Mouse (Mus musculus): ENCODE data around the gene Oxsm. TPM values are rescaled to one million over a fixed set of nuclear protein-coding genes. Genes with fewer than 3 reads are reported as not detected.

The Oxsm gene
- polyA plus RNA-seq, 1 experiment from 2014 or later: 2.1 TPM

GRCm38 (mm10) chr14:16194125-16194524 is 55.5 kb downstream of the Oxsm start:
- Histone ChIP-seq H3K9me3 (ENCODE audit: control insufficient read depth, low read length) (no peaks in the 10 kb centered on the region), H3K27me3 (replicated peaks; ENCODE audit: control insufficient read depth, insufficient read depth, low read length) (no peaks in the 10 kb centered on the region), H3K4me2 (ENCODE audit: low read length) (no peak overlapping the region), H3K36me3 (ENCODE audit: control insufficient read depth, insufficient read depth, low read length) (no peaks in the 10 kb centered on the region), H3K4me1 (replicated peaks; ENCODE audit: control insufficient read depth, insufficient read depth, low read length) (no peaks in the 10 kb centered on the region), H3K4me3 (ENCODE audit: low read depth, low read length) (no peak overlapping the region), H3K9ac (ENCODE audit: low read length) (no peak overlapping the region), H3K27ac (ENCODE audit: low read depth) (no peak overlapping the region)
- DNase-seq (ENCODE audit: low spot score) (no peak), ATAC-seq (replicated peaks; ENCODE audit: low FRiP score, low TSS enrichment, low read depth) (no peak)
- 82% methylated on average over 1 of the region's 1 CpGs for whole genome bisulfite sequencing

- H3K9me3 ChIP-seq (ENCODE audit: control insufficient read depth, low read length): no peaks in the 10 kb centered on the region
- H3K36me3 ChIP-seq (ENCODE audit: control insufficient read depth, insufficient read depth, low read length): no peaks in the 10 kb centered on the region
- H3K4me3 ChIP-seq (ENCODE audit: low read depth, low read length): no peak overlapping the region
- DNase-seq (ENCODE audit: low spot score) (no peak), ATAC-seq (replicated peaks; ENCODE audit: low FRiP score, low TSS enrichment, low read depth) (peak; percentile 62; the same call in 1 of the 2 replicates)
- WGBS: 61% methylated on average over 1 of the region's 1 CpGs
- no peaks in the 10 kb centered on the region for H3K27me3 ChIP-seq (replicated peaks; ENCODE audit: control insufficient read depth, insufficient read depth, low read length)
- H3K27ac ChIP-seq (ENCODE audit: low read depth): no peak overlapping the region
- no peak overlapping the region for H3K9ac ChIP-seq (ENCODE audit: low read length)
- no peaks in the 10 kb centered on the region for H3K4me1 ChIP-seq (replicated peaks; ENCODE audit: control insufficient read depth, insufficient read depth, low read length)
- H3K4me2 ChIP-seq (ENCODE audit: low read length): no peak overlapping the region
Measured at GRCm38 (mm10) chr14:16189142-16189541, 60.5 kb downstream of the Oxsm start.

Other genes starting within 250 kb of the Oxsm start
- 32.1 and 35.7 TPM in 2 replicates for gene Ngly1, start 528 bp downstream of the Oxsm start, polyA plus RNA-seq (2014; fragmentation: Nextera tagmentation; extraction: Ambion mirVana)
- gene Top2b, start 115.4 kb upstream of the Oxsm start, polyA plus RNA-seq (2014; fragmentation: Nextera tagmentation; extraction: Ambion mirVana): 62.7 and 82.1 TPM in 2 replicates

Data from intestine, embryonic 14.5 days (tissue).